In the genomic region with DNA sequence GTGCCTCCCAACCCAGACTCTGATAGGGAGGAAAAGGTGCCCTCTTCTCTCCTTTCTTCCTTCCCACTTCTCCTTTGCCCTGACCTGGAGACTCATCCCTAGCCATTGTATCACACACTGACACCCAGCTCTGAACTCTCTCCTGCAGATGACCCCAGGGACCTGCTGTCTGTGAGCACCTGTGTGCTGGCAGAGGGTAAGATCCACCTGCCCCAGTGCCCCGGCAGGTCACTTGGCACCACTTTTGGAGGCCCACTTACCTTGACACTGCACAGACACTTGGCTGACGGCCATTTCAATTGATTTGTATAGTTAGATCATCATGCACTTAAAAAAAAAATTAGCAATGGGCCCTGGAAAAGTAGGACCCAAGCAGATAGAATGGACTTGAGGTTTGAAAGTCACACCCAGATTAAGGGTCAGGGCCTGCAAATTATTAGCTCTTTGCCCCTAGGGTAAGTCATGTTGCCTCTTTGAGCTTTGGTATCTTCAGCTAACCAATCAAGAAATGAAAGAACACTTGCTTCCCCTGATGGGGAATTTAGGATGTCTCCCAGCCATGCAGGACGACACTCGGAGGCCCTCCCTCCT, we compare ENCODE assay signal across 23 mouse cellular contexts. TPM values are rescaled to one million over a fixed set of nuclear protein-coding genes. Genes with fewer than 3 reads are reported as not detected.
"Had no signal": no experiment of that assay in that cellular context is flagged by ENCODE, and none has a peak within 500 bp of the region (broad histone marks: within the 10 kb centered on the region; RNA-seq: fewer than 3 reads in every experiment).

No protein-coding gene starts in this region.

- H3K27me3 ChIP-seq: intestine, embryonic 15.5 days; kidney, embryonic 15.5 days; limb, embryonic 13.5 days; liver, embryonic 13.5 days; midbrain, embryonic 12.5 days; midbrain, embryonic 15.5 days; neural tube, embryonic 12.5 days; neural tube, embryonic 15.5 days had no signal

- DNase-seq: kidney, adult 11 months; kidney, postnatal 14 days; kidney, postnatal 4 days; left cerebral cortex, postnatal 4 days; liver, embryonic 13.5 days; lung, embryonic 14.5 days; right cerebral cortex, adult 18-20 months; right cerebral cortex, postnatal 14 days; right cerebral cortex, postnatal 4 days; spleen, adult 18-20 months; thymus, postnatal 25 days had no signal

- ATAC-seq: intestine, embryonic 15.5 days; lung, postnatal 0 days; midbrain, embryonic 15.5 days had no signal

- H3K36me3 ChIP-seq: intestine, embryonic 15.5 days; midbrain, embryonic 15.5 days had no signal

- H3K9me3 ChIP-seq: intestine, embryonic 15.5 days; kidney, embryonic 15.5 days; limb, embryonic 13.5 days; liver, embryonic 13.5 days; midbrain, embryonic 12.5 days; midbrain, embryonic 15.5 days; neural tube, embryonic 12.5 days; neural tube, embryonic 15.5 days had no signal

- H3K9ac ChIP-seq: intestine, embryonic 15.5 days; kidney, embryonic 15.5 days; limb, embryonic 13.5 days; liver, embryonic 13.5 days; lung, embryonic 14.5 days; midbrain, embryonic 12.5 days; midbrain, embryonic 15.5 days; neural tube, embryonic 12.5 days; neural tube, embryonic 15.5 days had no signal

- H3K4me2 ChIP-seq: intestine, embryonic 15.5 days; kidney, embryonic 15.5 days; limb, embryonic 13.5 days; liver, embryonic 13.5 days; lung, embryonic 14.5 days; midbrain, embryonic 12.5 days; midbrain, embryonic 15.5 days; neural tube, embryonic 12.5 days; neural tube, embryonic 15.5 days had no signal

- H3K27ac ChIP-seq: intestine, embryonic 15.5 days; kidney, embryonic 15.5 days; limb, embryonic 13.5 days; liver, embryonic 13.5 days; macrophage; midbrain, embryonic 12.5 days; midbrain, embryonic 15.5 days; neural tube, embryonic 12.5 days; neural tube, embryonic 15.5 days had no signal

- H3K4me3 ChIP-seq: intestine, embryonic 15.5 days; kidney, embryonic 15.5 days; limb, embryonic 13.5 days; liver, embryonic 13.5 days; midbrain, embryonic 12.5 days; midbrain, embryonic 15.5 days; neural tube, embryonic 12.5 days; neural tube, embryonic 15.5 days had no signal

- H3K4me1 ChIP-seq: limb, embryonic 13.5 days; midbrain, embryonic 12.5 days; midbrain, embryonic 15.5 days; neural tube, embryonic 12.5 days; neural tube, embryonic 15.5 days had no signal

RNA-seq across cellular contexts. Expression of a gene that starts 46.4 kb away (rescaled TPM):
- total RNA-seq: layer of hippocampus, adult 18-20 months; layer of hippocampus, postnatal 14 days; megakaryocyte, adult 5-6 weeks had no signal
- polyA plus RNA-seq: macrophage had no signal

RNA-seq across cellular contexts. Expression of a gene that starts 51.7 kb away (rescaled TPM):
- total RNA-seq: megakaryocyte, adult 5-6 weeks had no signal
